Mouse (Mus musculus): Measurements from ENCODE around the gene Cadm2.

Cadm2 gene

DNA sequence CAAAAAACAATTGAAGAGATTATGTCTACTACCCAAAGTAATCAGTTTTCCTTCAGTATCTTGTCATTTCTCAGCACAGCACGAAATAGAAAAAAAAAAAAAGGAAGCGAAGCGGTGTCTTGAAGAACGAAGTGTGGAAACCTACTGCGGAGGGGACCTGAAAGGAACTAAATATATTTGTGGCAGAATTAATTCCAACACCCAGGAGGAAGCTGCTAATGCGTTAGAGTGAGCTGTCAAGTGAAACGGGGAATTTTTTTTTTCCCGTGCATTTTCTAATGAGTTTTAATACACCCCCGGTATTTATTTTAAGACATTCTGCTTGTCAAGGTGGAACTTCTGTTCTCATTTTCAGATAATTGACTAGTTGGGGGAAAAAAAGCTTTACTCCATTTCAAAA is 111.6 kb downstream of the Cadm2 start:
- DNase-seq (ENCODE audit: low spot score), result no peak

DNA sequence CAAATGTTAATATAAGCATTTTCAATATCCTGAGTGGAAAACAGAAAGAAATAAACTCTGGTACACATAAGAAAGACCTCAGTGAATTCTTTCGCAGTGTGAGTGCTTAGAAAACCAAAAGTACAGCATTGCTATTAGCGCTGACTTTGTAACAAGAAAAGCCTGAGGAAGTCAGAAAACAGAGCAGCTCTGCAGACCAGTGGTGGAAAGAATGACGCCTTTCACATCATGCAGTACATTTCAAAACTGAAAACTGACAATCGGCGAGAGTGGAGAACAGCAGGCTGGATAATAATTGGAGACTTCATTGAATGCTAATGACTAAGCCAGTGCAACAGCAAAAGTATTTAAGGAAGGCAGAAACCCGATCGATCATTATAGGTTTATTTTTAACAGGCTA is 138.2 kb downstream of the Cadm2 start:
- DNase-seq (ENCODE audit: low spot score), result no peak

GRCm38 (mm10) chr16:67467041-67467440 is 153.7 kb downstream of the Cadm2 start:
- DNase-seq (ENCODE audit: low spot score), result no peak

- DNase-seq (ENCODE audit: low spot score), result no peak
Observed at GRCm38 (mm10) chr16:67436301-67436700, 184.4 kb downstream of the Cadm2 start.

GRCm38 (mm10) chr16:67425371-67425770 is 195.3 kb downstream of the Cadm2 start:
- DNase-seq (ENCODE audit: low spot score), result no peak

- DNase-seq (ENCODE audit: low spot score), result no peak
Observed at GRCm38 (mm10) chr16:67410926-67411325, 209.8 kb downstream of the Cadm2 start.

GRCm38 (mm10) chr16:67410482-67410881 is 210.2 kb downstream of the Cadm2 start:
- no peak for DNase-seq (ENCODE audit: low spot score)

- DNase-seq (ENCODE audit: low spot score), result no peak
Observed at GRCm38 (mm10) chr16:67367745-67368144, 253.0 kb downstream of the Cadm2 start.

- no peak for DNase-seq (ENCODE audit: low spot score)
Observed at GRCm38 (mm10) chr16:67348011-67348410, 272.7 kb downstream of the Cadm2 start.

- no peak for DNase-seq (ENCODE audit: low spot score)
Observed at GRCm38 (mm10) chr16:67347561-67347960, 273.1 kb downstream of the Cadm2 start.

DNA sequence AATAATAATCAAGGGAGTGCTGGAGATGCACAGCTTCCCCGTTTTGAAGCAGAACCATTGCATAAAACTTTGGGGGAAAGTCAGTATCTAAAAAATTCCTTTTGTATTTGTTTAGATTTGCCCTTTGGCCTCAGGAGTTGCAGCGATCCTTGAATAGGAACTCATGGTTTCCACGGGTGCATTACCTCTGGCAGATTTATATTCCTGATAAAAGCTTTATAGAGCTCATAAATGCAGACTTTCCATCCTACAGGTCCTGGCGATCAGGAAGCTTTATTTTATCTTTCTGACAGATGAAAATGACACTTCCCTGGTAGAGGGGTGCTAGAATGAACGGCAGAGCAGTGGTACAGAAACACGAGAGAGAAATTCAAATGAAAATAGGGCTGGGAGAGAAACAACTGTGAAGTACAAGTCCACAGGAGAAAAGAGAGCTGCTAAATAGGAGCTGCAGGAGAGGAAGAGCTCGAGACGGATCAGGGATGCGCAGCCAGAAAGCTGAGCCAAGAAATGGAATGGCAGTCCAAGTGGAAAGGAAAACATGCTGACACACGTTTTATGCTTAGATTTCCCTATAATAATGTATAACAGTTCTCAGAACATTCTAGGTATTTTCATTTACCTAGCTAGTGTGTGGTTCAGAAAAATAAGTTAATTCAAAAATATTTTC is 274.0 kb downstream of the Cadm2 start:
- DNase-seq (ENCODE audit: low spot score), result no peak

DNA sequence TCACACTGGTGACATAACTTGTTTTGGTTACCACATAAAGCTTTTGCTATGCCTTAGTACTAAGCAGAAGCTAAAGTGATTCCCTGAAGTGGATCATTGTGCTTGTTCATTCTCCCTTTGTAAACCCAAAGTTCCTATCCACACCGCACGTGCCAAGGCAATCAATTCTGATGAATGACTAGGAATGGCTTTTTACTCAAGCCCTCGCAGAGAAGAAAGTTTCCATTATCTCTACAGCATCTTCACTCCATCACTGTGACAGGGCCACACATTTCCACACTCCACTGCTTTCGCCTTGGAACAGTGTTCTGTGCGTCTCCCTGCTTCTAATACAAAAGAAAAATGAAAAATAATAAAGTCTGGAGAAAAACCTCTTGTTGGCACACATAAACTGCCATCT is 276.5 kb downstream of the Cadm2 start:
- no peak for DNase-seq (ENCODE audit: low spot score)

DNA sequence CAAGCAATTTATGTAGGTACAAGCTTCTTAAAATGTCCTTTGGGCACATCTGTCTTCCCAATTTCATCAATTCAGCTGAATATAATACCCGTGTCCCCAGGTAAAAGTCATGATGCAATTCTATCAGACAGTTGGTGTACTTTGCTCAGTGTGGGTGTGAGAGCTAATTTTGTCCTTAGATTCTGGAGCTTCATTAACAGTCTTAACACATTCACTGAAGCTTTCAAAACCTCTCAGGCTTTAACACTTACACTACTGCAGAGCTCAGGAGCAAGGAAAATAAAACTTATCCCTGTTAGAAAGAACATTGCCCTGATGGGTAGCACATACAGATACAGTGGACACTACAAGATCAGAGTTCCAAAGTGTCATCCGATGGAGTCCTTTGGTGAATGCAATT is 309.7 kb downstream of the Cadm2 start:
- no peak for DNase-seq (ENCODE audit: low spot score)

DNA sequence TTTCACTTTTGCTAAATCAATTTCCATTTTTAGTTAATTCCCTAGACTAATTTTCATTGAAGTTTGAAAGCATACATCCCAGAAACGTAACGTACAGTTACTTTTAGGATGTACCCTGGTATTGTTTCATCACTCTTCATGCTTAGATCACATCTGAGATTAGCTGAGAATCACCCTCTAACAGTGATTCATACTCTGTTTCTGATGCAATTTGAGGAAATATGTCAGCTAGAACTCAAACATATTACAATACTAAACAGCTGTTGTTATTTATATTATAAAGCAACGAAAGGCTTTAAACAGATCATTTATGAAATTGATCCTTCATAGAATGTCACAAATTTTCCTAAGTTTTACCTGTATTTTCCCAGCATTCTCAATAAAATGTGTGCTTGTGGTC is 336.0 kb downstream of the Cadm2 start:
- DNase-seq (ENCODE audit: low spot score), result no peak

GRCm38 (mm10) chr16:67243598-67243997 is 377.1 kb downstream of the Cadm2 start:
- no peak for DNase-seq (ENCODE audit: low spot score)

DNA sequence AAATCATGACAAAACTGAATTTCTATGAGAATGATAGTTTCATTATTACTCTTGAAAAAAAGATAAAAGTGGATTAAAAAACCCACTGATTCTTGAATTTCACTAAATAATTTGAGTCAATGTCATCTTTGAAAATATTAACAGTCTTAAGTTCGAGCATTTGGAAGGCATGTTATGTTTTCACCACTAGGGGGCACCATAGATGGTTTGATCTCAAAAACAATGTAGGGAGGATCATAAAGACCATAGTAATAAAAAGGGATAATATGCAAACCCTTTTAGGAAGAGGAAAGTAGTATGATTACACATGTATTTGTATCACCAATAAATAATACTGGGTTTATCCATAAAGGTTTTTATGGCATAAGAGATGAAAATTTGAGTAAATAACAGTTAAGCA is 385.8 kb downstream of the Cadm2 start:
- DNase-seq (ENCODE audit: low spot score), result no peak

GRCm38 (mm10) chr16:67226696-67227095 is 394.0 kb downstream of the Cadm2 start:
- DNase-seq (ENCODE audit: low spot score), result no peak

- no peak for DNase-seq (ENCODE audit: low spot score)
Observed at GRCm38 (mm10) chr16:67203329-67203728, 417.4 kb downstream of the Cadm2 start.

- no peak for DNase-seq (ENCODE audit: low spot score)
Observed at GRCm38 (mm10) chr16:67192852-67193415, 427.8 kb downstream of the Cadm2 start.

- no peak for DNase-seq (ENCODE audit: low spot score)
Observed at GRCm38 (mm10) chr16:67192395-67192794, 428.3 kb downstream of the Cadm2 start.

DNA sequence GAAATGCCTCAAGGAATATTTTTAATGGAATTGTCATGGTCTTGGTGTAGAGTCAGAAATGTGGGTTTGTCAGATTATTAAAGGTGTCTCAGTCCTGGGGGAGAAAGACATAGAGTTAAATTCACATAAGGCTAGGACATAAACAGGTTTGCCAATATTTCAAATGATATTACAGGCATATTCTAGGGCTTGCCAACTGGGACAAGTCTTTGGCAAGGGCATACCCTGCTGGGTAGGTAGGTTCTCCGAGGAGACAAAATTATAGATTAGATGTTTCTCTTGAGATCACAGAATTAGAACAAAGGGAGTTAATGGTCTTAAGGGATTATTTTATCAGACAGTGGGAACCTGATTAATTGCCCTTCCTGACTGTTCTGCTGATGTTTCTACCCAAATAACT is 434.4 kb downstream of the Cadm2 start:
- DNase-seq (ENCODE audit: low spot score), result no peak

- no peak for DNase-seq (ENCODE audit: low spot score)
Observed at GRCm38 (mm10) chr16:67182958-67183357, 437.8 kb downstream of the Cadm2 start.

- no peak for DNase-seq (ENCODE audit: low spot score)
Observed at GRCm38 (mm10) chr16:67175386-67175785, 445.3 kb downstream of the Cadm2 start.

DNA sequence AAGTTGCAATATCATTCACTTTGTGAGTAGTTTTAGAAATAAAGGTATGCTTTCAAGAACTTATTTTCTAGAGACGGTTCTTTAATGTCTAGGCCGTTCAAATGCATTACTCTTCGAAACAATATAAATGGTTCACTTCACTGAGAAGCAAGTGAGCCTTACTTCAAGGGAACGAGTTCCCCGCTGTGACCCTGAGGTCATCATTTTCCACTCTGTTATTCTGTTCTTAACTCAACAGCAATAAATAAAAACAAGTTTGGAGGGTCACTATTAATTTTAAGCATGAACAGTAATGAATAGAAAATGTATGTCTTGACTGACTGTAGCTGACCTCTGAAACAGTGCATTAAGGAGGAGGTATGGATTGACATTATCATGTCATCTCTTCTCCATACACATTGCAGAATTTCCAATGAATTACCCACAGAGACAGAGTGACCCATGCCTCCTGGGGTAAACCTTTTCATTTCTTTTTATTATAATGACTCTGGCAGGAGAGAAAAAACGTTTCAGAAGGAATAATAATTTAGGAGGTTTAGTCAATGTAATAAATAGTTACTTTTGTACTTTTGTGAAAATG is 458.4 kb downstream of the Cadm2 start:
- DNase-seq (ENCODE audit: low spot score), result no peak
